Mouse (Mus musculus) cerebellum, adult 11 months (tissue): Measurements from ENCODE around the gene Ift57.

Experiments
- DNase-seq: peaks from one replicate; pipeline ENCODE4 v3.0.0; 2022

Ift57 gene

DNA sequence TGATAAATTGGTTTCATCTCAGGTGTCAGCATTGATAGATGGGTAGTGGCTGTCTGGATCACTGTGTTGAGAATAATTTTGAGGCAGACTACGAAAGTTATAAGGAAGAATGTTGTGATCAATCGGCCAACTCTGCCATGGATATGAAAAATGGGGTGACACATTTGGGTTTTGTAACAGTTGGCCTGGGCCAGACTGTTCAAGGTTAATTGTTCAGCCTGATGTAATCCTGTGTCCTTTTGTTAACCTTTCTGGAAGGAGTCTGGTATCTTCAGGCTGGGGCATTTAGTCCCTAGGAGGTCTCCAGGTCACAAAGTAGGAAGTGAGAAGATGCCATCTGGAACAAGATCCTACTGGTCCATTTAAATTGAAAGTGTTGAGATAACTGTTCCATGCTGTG is 97.2 kb downstream of the Ift57 start:
- no peak for DNase-seq

DNA sequence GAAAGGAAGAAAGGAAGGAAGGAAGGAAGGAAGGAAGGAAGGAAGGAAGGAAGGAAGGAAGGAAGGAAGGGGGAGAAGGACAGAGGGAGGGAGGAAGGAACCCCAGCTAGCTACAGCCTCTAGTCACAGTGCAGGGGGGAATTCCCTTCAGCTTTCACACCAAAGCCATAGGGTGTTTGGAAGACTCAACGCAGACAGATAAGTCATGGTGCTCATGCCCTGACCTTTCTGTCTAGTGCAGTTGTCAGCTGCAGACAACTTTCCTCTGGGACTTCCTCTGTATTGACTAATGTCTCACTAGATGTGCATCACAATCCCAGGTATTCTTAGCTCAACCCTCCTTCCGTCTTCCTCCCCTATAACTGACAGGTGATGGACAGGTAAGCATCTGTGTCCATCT is 97.9 kb downstream of the Ift57 start:
- no peak for DNase-seq

DNA sequence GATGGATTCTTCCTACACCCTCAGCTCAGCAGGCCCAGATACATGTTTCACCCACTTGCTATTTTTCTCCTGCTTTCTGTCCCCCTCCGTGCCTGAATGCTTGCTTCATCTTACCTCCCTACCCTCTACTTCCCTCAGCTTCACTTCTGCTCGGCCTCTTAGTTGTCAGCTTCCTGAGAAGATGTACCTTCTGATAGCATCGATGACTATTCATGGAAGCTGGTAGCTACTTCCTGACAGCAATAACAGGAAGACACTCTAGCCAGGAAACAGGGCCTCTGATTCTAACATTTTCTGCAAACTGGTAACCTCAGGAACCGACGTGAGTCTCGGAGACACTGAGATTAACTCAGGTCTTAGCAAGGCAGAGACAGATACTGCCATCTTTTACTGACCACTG is 99.8 kb downstream of the Ift57 start:
- no peak for DNase-seq

DNA sequence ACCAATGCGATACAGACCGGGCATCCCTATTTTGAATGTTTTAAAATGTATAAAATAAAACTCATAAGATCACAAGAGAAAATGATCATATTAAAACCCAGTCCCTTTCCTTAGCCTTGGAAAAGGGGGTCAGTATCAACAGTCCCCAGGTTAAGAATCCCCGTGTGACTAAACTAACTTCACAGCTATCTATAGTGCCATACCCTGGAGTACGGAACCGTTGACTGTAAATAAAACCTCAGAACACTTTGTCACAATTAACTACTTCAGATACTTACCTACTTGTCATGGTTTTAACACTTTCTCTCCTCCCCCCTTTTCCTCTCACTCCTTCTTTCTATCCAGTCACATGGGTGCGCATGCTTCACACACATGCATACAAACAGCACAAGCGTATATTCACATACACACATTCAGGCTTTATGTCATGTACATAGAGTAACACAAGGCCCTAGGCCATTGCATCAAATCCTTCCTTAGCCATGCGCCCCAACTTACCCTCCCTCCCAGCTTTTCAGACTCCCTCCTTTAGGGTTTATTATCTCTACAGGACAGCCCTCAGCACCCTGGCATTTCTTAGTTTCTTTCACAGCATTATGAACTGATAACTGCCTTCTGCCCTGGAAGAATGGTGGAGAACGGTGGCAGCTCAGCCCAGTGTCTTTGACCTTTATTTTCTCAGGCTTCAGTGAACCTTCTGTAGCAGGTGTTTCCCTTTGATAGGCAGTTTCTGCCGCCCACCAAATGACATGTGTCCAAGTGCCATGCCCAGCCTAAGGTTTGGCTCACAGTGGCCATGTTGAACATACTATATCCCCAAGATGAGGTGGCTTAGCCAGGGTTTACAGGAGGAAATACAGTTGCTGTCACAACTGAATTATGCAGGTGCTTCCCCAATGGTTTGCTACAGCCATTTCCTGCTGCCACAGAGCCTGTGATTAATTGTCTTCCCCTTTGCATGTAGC is 100.8 kb downstream of the Ift57 start, which contains the start of gene Cd47:
Gene Cd47 (plus strand): TSS at position 937 of the 965 bp plus-strand sequence.
- no peak for DNase-seq

DNA sequence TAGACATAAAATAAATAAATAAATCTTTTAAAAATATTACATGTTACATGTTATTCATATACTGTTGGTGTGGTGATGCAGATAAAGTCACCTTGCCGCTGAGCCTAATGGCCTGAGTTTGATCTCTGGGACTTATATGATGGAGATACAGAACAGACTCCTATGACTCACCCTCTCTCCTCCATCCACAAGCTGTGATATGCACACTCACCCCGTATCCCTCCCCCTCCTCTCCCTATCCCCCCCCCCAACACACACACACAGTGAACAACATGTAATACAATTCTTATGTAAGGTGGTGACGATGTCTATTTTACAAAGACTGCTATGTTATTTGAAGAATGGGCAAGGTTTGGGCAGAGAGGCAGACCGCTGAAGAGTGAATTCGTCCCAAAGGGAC is 102.0 kb downstream of the Ift57 start:
- DNase-seq = no peak

DNA sequence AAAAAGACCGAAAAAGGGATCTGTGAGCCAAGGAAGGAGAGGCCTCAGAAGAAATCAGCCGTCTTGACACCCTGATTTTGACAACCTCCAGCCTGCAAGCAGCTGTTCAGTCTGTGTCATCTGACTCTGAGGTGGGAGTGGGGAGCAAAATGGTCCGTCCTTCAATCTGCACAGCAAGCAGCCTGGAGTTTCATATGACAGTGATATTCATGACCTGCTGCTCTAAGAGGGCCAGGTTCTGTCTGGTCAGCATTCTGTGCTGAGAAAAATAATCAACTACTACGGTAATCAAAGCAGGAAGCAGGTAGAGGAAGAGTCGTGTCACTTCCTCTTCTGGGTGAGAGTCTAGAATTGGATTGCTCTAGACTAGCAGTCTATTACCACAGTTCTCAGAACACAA is 102.4 kb downstream of the Ift57 start:
- DNase-seq = no peak

DNA sequence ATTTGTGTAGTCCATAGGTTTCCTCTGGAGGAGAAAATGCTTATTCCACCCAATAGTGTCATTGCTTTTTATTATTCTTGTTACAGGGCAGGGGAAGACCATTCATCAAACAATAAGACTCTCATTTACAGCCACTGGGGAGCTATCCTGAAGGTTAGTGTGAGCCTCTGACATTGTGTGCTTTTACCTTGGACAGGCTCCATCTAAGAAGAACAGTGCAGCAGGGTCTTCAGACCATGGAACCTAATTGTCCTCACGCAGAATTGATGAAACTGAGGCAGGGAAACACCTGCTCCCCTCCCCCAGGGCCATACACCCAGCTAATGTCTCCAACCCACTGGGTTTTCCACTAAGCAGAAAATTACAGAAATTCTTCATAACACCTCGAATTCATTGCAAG is 104.0 kb downstream of the Ift57 start:
- DNase-seq = no peak

DNA sequence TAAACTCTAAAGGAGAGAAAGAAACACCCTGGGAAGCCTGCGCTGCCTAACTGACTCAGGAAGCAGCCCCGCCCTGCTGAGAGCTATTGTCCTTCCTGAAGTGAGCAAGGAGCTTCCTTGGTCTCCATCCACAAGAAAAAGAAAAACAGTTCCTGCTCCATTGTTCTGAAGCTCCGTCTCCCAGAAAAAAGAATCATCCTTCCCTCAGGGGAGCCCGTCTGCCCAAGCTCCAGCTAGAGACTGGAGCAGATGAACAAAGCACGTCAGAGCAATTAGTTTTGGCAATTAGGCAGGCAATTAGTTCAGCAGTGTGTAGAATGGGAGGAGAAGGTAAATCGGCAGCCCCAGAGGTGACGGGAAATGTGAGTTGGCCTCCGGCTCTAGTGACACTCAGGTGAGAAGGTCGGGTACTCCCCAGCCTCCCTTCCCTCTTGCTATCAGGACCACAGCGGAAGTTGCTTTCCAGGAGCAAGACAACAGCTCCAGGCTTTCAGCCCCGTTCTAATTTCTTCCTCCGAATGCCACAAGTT is 105.0 kb downstream of the Ift57 start:
- no peak for DNase-seq

DNA sequence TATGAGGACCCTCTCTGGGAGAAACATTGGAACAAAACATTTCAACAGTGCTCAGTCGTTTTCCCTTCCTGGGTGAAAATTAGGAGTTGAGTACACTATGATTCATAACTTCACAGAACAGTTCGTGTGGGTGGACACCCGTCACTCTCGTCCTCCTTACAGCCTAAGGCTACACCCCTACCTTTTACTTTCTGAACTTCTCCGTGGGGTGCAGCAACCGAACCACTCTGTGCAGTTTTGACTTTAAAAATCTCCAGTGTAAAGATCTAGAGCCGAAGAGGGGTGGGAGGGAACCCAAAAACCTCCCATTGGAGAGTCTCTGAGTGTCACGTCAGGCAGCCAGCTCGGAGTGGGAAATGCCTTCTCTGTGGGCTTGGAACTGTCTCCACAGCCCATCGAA is 107.9 kb downstream of the Ift57 start:
- DNase-seq = no peak

DNA sequence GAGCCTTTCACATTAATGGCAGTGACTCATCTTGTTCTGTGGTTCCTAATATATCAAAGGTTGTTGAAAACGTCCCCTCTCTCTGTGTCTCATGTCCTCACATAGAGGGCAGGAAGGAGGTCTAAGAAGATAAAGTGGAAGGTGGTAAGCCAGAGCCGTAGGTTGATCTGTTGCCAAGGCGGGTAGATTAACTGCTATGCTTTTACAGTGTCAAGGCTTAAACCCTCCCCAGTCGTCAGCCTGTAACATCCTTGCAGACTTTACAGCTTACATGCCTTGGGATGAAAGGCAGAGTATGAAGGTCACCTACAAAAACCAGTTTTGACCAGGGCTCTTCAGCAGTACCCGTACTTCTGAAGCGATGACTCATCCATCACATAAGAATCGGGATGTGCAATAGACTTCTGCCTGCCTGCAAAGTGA is 108.4 kb downstream of the Ift57 start:
- DNase-seq = no peak

DNA sequence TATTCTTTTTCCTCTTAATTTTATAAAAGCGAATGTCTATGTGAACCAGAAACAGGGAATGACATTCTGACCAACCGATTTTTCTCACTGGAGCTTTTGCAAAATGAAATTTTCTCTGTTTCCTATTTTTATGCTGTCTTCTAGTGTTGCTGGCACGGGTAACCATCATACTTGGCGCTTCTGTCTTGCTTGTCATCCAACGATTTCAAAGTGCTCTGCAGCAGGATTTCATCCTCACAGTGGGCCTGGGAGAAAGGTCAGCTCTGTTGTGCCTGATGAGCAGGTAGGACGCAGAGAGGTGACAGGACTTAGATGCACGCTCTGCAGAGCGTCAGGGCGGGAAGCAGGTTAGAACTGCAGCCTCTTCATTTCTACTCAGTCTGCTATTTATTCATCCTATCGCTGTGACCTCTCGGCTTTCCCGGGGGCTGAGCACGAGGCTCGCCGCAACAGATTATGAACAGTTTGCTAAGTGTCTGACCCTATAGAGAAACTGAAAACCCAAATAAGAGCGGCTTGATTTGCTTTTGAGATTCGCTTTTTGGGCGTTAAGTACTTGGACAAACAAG is 108.9 kb downstream of the Ift57 start:
- no peak for DNase-seq

DNA sequence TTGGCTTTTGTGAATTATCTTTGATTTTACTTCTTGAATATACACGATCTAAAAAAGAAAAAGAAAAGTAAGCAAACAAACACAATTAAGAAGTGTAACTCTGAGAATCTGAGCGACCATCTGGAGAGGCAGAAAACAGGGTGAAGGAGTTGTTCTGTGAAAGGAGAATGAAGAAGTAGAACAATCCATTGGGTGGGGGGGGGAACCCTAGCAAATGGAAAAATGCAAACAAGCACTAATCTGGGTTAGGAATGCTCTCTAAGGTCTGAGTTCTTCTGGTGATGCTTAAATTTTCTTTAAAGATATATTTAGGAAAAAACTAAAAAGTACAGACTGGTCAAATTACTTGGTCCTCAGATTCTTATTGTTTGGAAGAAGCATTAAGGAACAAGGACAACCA is 112.9 kb downstream of the Ift57 start:
- no peak for DNase-seq

DNA sequence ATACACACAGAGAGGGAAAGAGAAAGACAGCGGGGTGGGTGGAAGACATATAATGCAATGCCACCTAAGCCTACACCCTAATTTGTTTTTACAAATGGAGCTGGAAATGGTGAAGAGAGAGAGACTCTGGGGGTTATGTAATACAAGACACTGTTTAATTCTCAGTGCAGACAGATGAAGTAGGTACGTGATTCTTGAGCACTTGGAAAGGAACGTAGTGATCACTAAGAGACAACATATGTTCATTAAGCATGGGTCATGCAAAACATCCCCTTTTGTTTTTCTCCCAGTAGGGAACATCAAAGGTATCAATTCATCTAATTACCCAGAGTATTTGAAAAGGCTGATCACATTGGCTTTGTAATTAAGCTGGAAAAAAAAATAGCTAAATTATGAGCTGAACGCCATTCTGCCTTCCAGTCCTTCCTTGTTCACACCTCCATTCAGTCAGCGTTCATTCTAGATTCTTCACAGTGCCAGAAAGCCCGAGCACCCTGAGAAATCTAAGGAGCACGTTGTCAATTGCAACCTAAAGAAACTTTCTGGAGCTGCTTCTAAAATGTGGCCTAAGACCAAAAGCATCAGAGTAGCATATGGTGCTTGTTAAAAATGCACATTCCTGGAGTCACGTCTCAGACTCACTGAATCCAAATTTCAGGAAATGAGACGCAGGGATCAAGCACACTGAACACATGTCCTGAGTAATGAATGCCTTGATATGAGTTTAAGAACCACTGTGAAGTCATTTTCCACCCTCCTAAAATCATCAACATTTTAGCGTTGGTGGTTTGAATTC is 114.0 kb downstream of the Ift57 start:
- DNase-seq = no peak

DNA sequence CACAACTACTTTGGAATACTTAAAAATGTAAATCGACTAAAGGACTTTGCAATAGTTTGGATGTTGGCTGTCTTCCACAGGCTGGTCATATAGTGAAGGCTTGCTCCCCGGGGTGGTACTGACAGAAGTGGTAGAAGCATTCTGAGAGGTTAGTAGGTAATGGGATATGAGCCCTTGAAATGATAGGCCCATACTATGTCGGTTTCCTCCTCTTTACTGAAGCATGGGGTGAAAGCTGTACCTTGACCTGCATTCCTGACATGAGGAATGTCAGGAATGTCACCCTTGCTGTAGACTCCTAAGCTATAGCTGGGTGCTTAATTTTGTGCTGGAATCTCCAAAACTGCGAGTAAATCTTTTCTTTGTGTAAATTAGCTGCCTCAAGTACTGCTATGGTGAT is 115.4 kb downstream of the Ift57 start:
- DNase-seq = no peak
